Mouse (Mus musculus): ENCODE data around the gene Swap70. TPM values are rescaled to one million over a fixed set of nuclear protein-coding genes. Genes with fewer than 3 reads are reported as not detected.

Swap70 gene
- polyA plus RNA-seq (2012; rRNA removed) = 12.1 and 15.6 TPM in 2 replicates

GRCm38 (mm10) chr7:110221586-110222481 lies at the start of gene Swap70:
TSS of gene Swap70 (plus strand) at chr7:110221711.

Other genes with a start within 250 kb of the Swap70 start
- gene Tmem41b, start 234.8 kb upstream of the Swap70 start, polyA plus RNA-seq (2012; rRNA removed) = 27.6 and 27.7 TPM in 2 replicates
- gene Ipo7, start 203.4 kb upstream of the Swap70 start, polyA plus RNA-seq (2012; rRNA removed) = 29.2 and 32.8 TPM in 2 replicates
- 11.9 TPM in 2 replicates for gene Zfp143, start 160.5 kb upstream of the Swap70 start, polyA plus RNA-seq (2012; rRNA removed)
- gene Wee1, start 99.7 kb upstream of the Swap70 start, polyA plus RNA-seq (2012; rRNA removed) = 6.4 and 7.4 TPM in 2 replicates

Data from colon, adult 2 months (tissue).